In genomic region chr16:26967967-26968366, GRCm38 (mm10) we compare ENCODE assay signal across 11 mouse cellular contexts. TPM values are rescaled to one million over a fixed set of nuclear protein-coding genes. Genes with fewer than 3 reads are reported as not detected.
DNase-seq lines count a peak whose midpoint lies in the region; ATAC-seq and TF ChIP-seq lines count a peak whose summit lies in the region.
"Had no signal": no experiment of that assay in that cellular context is flagged by ENCODE, and none has a peak within 500 bp of the region (broad histone marks: within the 10 kb centered on the region; RNA-seq: fewer than 3 reads in every experiment).

No protein-coding gene starts in this region.

- DNase-seq in cerebellum, adult 2 months = peak; percentile 37 to 40
- DNase-seq in cerebellum, adult 11 months = no peak
- peak; percentile 28 for DNase-seq in Muller cell, postnatal 12 days (ENCODE audit: inconsistent ontology term)
- DNase-seq in kidney, adult 11 months = peak; percentile 11
- peak; percentile 24 for DNase-seq in retina, postnatal 1 day
- DNase-seq in spleen, postnatal 4 days (ENCODE audit: low spot score in 2 of 2) = no peak

- no peaks in the 10 kb centered on the region for H3K27me3 ChIP-seq in cerebellum, adult 2 months (ENCODE audit: control insufficient read depth, insufficient read depth, low read length)
- peaks cover 15% of the 10 kb centered on the region; the same call in 1 of the 2 replicates for H3K27me3 ChIP-seq in forebrain, embryonic 13.5 days
- peaks cover 9% of the 10 kb centered on the region; the same call in 1 of the 2 replicates for H3K27me3 ChIP-seq in liver, embryonic 15.5 days

- no peaks in the 10 kb centered on the region for H3K9me3 ChIP-seq in forebrain, embryonic 13.5 days (replicated peaks)
- no peaks in the 10 kb centered on the region for H3K9me3 ChIP-seq in liver, embryonic 15.5 days (replicated peaks)

- H3K4me3 ChIP-seq in cerebellum, adult 2 months (replicated peaks; ENCODE audit: insufficient read depth, low read depth, low read length) = peak overlapping the region; percentile 41
- H3K4me3 ChIP-seq in forebrain, embryonic 13.5 days = peak overlapping the region; percentile 37
- no peak overlapping the region for H3K4me3 ChIP-seq in liver, embryonic 15.5 days (replicated peaks)
- H3K4me3 ChIP-seq: erythroblast, embryonic 14.5 days; myocyte had no signal

- TF ChIP-seq POLR2A in cerebellum, adult 2 months (IDR thresholded peaks at IDR 0.05; ENCODE audit: borderline replicate concordance, insufficient read depth, low read length) = no peak

- peak; percentile 77 for ATAC-seq in forebrain, embryonic 13.5 days
- ATAC-seq in liver, embryonic 15.5 days (ENCODE audit: insufficient read depth) = no peak

- H3K9ac ChIP-seq in forebrain, embryonic 13.5 days = peak overlapping the region; percentile 50; the same call in 1 of the 2 replicates
- no peak overlapping the region for H3K9ac ChIP-seq in liver, embryonic 15.5 days

- WGBS in cerebellum, adult 2 months = under 1% methylated on average over 28 of the region's 28 CpGs
- under 1% methylated on average over 28 of the region's 28 CpGs for WGBS in forebrain, embryonic 13.5 days
- 4% methylated on average over 28 of the region's 28 CpGs for WGBS in liver, embryonic 15.5 days (ENCODE audit: insufficient replicate concordance)

- H3K4me2 ChIP-seq in forebrain, embryonic 13.5 days = peak overlapping the region; percentile 69
- H3K4me2 ChIP-seq in liver, embryonic 15.5 days = peak overlapping the region; percentile 15; the same call in 1 of the 2 replicates

- no peak overlapping the region for H3K27ac ChIP-seq in cerebellum, adult 2 months (ENCODE audit: insufficient read depth, low read length)
- H3K27ac ChIP-seq in forebrain, embryonic 13.5 days = no peak overlapping the region
- no peak overlapping the region for H3K27ac ChIP-seq in liver, embryonic 15.5 days (replicated peaks)

- H3K4me1 ChIP-seq in cerebellum, adult 2 months (ENCODE audit: control insufficient read depth, insufficient read depth, low read length) = no peaks in the 10 kb centered on the region
- peaks cover 5% of the 10 kb centered on the region for H3K4me1 ChIP-seq in forebrain, embryonic 13.5 days
- H3K4me1 ChIP-seq in liver, embryonic 15.5 days (replicated peaks) = no peaks in the 10 kb centered on the region

- no peak for TF ChIP-seq CTCF in cerebellum, adult 2 months (IDR thresholded peaks at IDR 0.05; ENCODE audit: borderline replicate concordance, insufficient read depth, low read depth, low read length)

- no peaks in the 10 kb centered on the region for H3K36me3 ChIP-seq in forebrain, embryonic 13.5 days (ENCODE audit: poor library complexity, severe bottlenecking)
- no peaks in the 10 kb centered on the region for H3K36me3 ChIP-seq in liver, embryonic 15.5 days (replicated peaks)

RNA-seq across cellular contexts. Expression of gene Gmnc, which starts 23.5 kb away (rescaled TPM):
- 0.49 and 0.78 TPM in 2 replicates for polyA plus RNA-seq in cerebellum, adult 2 months (2012; rRNA removed)
- polyA plus RNA-seq in forebrain, embryonic 13.5 days (2015; fragmentation: Nextera tagmentation; extraction: Ambion mirVana) = 0.36 and 0.92 TPM in 2 replicates
- polyA plus RNA-seq in liver, embryonic 15.5 days (2015; fragmentation: Nextera tagmentation; extraction: Ambion mirVana) = not detected in 2 replicates
- polyA plus RNA-seq: C2C12; erythroblast, embryonic 14.5 days; myocyte had no signal

Comparison
In these comparisons a context has a peak if more than half of its experiments do, and no peak if none do; other contexts are left out.
1. DNase-seq: peak in cerebellum, adult 2 months (2 of 2), Muller cell, postnatal 12 days (single experiment), kidney, adult 11 months (single experiment) and retina, postnatal 1 day (single experiment); none in cerebellum, adult 11 months (single experiment) and spleen, postnatal 4 days (0 of 2).